Mouse (Mus musculus) embryonic facial prominence, embryonic 13.5 days (tissue): ENCODE measurements at regions not wholly inside any gene's neighbourhood (a gene's known extent, or its start where the extent isn't known, plus 50 kb on each side); places are given as distances from the start of the nearest gene placed in this dataset.
A peak's percentile ranks its signal among the peaks of the same experiment; 100 is the strongest.

ENCODE experiments used
- ATAC-seq: fragments of 200-750 bp; cut with Nextera tagmentation; 2 replicates; pipeline ENCODE4 v1.8.0; 2017; ENCODE audit warnings: low read depth; ENCODE audit not compliant: insufficient number of reproducible peaks, insufficient read depth, low FRiP score, low TSS enrichment
- H3K27ac ChIP-seq: fragments of 300-500 bp; sonication (generic); 2 replicates; pipeline ENCODE4 v1.5.1; 2015; ENCODE audit warnings: moderate library complexity, mild to moderate bottlenecking, inconsistent platforms
- H3K27me3 ChIP-seq: fragments of 300-500 bp; sonication (generic); 2 replicates; pipeline ENCODE4 v1.6.1; 2015; ENCODE audit warnings: mild to moderate bottlenecking, inconsistent platforms
- H3K36me3 ChIP-seq: fragments of 300-500 bp; sonication (generic); 2 replicates; pipeline ENCODE4 v1.6.1; 2015; ENCODE audit warnings: mild to moderate bottlenecking, inconsistent platforms
- H3K4me1 ChIP-seq: fragments of 300-500 bp; sonication (generic); 2 replicates; pipeline ENCODE4 v1.6.1; 2015; ENCODE audit warnings: inconsistent platforms
- H3K4me2 ChIP-seq: fragments of 300-500 bp; sonication (generic); 2 replicates; pipeline ENCODE4 v1.6.1; 2015; ENCODE audit warnings: moderate library complexity, mild to moderate bottlenecking, inconsistent platforms
- H3K4me3 ChIP-seq: fragments of 300-500 bp; sonication (generic); 2 replicates; pipeline ENCODE4 v1.5.1; 2015; ENCODE audit warnings: mild to moderate bottlenecking, inconsistent platforms
- H3K9ac ChIP-seq: fragments of 300-500 bp; sonication (generic); 2 replicates; pipeline ENCODE4 v1.6.1; 2015; ENCODE audit warnings: mild to moderate bottlenecking, inconsistent platforms
- H3K9me3 ChIP-seq: fragments of 300-500 bp; sonication (generic); 2 replicates; pipeline ENCODE4 v1.6.1; 2016; ENCODE audit warnings: inconsistent platforms
- WGBS: fragments of 180-500 bp; shearing (Covaris S2); methylation state at CpG from one replicate; pipeline ENCODE4 v1.1.7; 2015; ENCODE audit warnings: mixed read lengths; 5-methylcytosine and 5-hydroxymethylcytosine counted together

GRCm38 (mm10) chr4:100700002-100700401 lies 76.5 kb upstream of the Cachd1 start:
- no peaks in the 10 kb centered on the region for H3K9me3 ChIP-seq
- H3K4me3 ChIP-seq, result no peak overlapping the region
- 0 out of 2 replicates have a peak, but pooled peaks cover 2% of the 10 kb centered on the region for H3K27me3 ChIP-seq
- peak overlapping the region; percentile 12; the same call in 1 of the 2 replicates for H3K4me2 ChIP-seq
- no peak for ATAC-seq
- peaks cover 8% of the 10 kb centered on the region for H3K4me1 ChIP-seq
- no peak overlapping the region for H3K27ac ChIP-seq
- H3K36me3 ChIP-seq, result no peaks in the 10 kb centered on the region
- H3K9ac ChIP-seq, result no peak overlapping the region
- WGBS, result 39% methylated on average over 5 of the region's 5 CpGs

- no peak for ATAC-seq
These were observed 76.1 kb upstream of the Cachd1 start for GRCm38 (mm10) chr4:100700418-100700817.

GRCm38 (mm10) chr4:100705960-100706359 lies 70.5 kb upstream of the Cachd1 start:
- peaks cover 13% of the 10 kb centered on the region for H3K4me1 ChIP-seq
- H3K27ac ChIP-seq, result no peak overlapping the region
- no peaks in the 10 kb centered on the region for H3K9me3 ChIP-seq
- 34% methylated on average over 6 of the region's 6 CpGs for WGBS
- no peak overlapping the region for H3K4me3 ChIP-seq
- H3K27me3 ChIP-seq, result 0 out of 2 replicates have a peak, but pooled peaks cover 3% of the 10 kb centered on the region
- H3K4me2 ChIP-seq, result no peak overlapping the region
- ATAC-seq, result no peak
- no peak overlapping the region for H3K9ac ChIP-seq
- no peaks in the 10 kb centered on the region for H3K36me3 ChIP-seq

More at GRCm38 (mm10) chr4:100700418-100700817, 76.1 kb upstream of the Cachd1 start:
- no peaks in the 10 kb centered on the region for H3K36me3 ChIP-seq
- H3K27me3 ChIP-seq, result 0 out of 2 replicates have a peak, but pooled peaks cover 3% of the 10 kb centered on the region
- peak overlapping the region; percentile 12; the same call in 1 of the 2 replicates for H3K4me2 ChIP-seq
- no peak overlapping the region for H3K27ac ChIP-seq
- 44% methylated on average over 5 of the region's 5 CpGs for WGBS
- no peak overlapping the region for H3K9ac ChIP-seq
- H3K9me3 ChIP-seq, result no peaks in the 10 kb centered on the region
- no peak overlapping the region for H3K4me3 ChIP-seq
- H3K4me1 ChIP-seq, result peaks cover 8% of the 10 kb centered on the region

DNA sequence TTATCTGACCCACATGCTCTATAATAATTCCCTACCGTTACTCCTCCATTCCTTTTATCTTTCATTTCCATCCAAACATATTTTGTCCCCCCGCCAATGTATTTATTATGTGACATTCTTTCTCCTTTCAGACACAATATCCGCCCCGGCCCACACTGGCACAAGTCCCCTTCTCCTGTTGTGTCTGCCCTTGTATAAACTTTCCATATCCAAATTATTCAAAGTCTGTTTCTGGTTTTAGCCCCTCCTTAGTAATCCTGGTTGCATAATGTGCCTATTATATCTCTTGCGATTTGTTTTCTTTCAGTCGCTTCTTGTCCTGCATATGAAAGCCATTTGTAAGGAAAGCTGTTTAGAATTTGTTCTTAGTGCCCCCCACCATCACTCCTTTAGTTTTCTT lies 69.3 kb upstream of the Cachd1 start:
- H3K4me2 ChIP-seq, result peak overlapping the region; percentile 44
- H3K9me3 ChIP-seq, result no peaks in the 10 kb centered on the region
- WGBS, result 27% methylated on average over 6 of the region's 6 CpGs
- no peak overlapping the region for H3K9ac ChIP-seq
- H3K36me3 ChIP-seq, result no peaks in the 10 kb centered on the region
- H3K27me3 ChIP-seq, result 0 out of 2 replicates have a peak, but pooled peaks cover 3% of the 10 kb centered on the region
- H3K4me3 ChIP-seq, result peak overlapping the region; percentile 18; the same call in 1 of the 2 replicates
- H3K27ac ChIP-seq, result peak overlapping the region; percentile 65
- no peak for ATAC-seq
- peaks cover 13% of the 10 kb centered on the region for H3K4me1 ChIP-seq

DNA sequence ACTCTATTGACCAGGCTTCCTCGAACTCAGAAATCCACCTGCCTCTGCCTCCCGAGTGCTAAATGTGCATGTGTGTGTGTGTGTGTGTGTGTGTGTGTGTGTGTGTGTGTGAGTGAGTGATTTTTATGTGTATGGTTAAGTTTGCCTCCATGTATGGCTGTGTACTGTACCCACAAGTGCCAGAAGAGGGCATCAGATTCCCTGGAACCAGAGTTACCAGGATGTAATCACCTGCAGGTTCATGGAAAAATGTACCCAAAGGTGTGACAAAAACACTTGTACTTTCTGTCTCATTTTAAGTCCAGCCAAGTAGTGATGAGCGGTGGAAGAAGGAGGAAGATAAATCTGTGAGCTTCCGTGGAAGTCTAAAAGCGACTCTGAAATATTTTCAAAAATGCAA lies 68.2 kb upstream of the Cachd1 start:
- Histone ChIP-seq H3K9me3 (no peaks in the 10 kb centered on the region), H3K4me1 (peaks cover 16% of the 10 kb centered on the region), H3K4me2 (no peak overlapping the region), H3K36me3 (no peaks in the 10 kb centered on the region), H3K27me3 (0 out of 2 replicates have a peak, but pooled peaks cover 3% of the 10 kb centered on the region), H3K4me3 (no peak overlapping the region), H3K9ac (no peak overlapping the region), H3K27ac (no peak overlapping the region)
- ATAC-seq, result no peak
- 91% methylated on average over 5 of the region's 5 CpGs for WGBS

DNA sequence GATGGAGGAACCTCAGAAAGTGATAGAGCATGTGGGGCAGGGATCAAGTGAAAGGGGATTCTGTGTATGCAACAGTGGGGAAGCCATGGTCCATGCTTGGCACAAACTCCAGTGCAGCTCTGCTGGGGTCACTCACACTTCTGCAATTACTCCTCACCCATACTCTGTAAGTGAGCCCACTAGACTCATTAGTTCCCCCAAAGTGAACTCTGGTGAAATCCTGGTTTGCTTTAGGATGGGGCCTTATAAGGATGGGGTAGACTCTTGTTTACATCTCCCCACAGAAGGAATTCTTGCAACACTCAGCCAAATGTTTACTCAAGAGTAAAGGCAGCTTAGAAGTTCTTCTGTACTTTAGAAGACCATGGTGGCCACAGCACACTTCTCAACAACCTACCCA lies 62.2 kb upstream of the Cachd1 start:
- Histone ChIP-seq H3K4me1 (peaks cover 8% of the 10 kb centered on the region; the same call in 1 of the 2 replicates), H3K4me2 (no peak overlapping the region), H3K9ac (no peak overlapping the region), H3K9me3 (no peaks in the 10 kb centered on the region), H3K36me3 (no peaks in the 10 kb centered on the region), H3K27ac (no peak overlapping the region), H3K4me3 (no peak overlapping the region), H3K27me3 (no peaks in the 10 kb centered on the region)
- ATAC-seq, result no peak

DNA sequence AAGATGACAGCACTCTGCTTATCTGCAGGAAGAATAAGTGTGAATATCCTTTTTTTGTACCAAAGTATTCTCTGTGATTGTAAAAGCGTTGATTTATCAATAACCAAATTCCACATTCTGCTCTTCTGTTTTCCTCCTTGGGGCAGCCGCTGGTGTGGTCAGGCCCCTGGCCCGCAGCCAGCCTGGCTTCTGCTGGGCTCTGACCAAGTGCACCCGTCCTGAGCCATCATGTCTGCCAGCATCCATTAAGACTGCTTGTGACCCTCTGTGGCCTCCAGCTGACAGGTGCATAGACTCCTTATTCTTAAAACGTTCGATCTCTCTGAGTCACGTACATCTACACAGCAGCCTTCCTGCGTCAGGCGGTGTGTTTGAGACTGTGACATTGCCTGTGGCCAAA lies 58.9 kb upstream of the Cachd1 start:
- Histone ChIP-seq H3K27ac (no peak overlapping the region), H3K36me3 (no peaks in the 10 kb centered on the region), H3K27me3 (no peaks in the 10 kb centered on the region), H3K4me1 (peaks cover 11% of the 10 kb centered on the region), H3K9ac (no peak overlapping the region), H3K9me3 (no peaks in the 10 kb centered on the region), H3K4me2 (no peak overlapping the region), H3K4me3 (no peak overlapping the region)
- 86% methylated on average over 9 of the region's 9 CpGs for WGBS
- ATAC-seq, result no peak

DNA sequence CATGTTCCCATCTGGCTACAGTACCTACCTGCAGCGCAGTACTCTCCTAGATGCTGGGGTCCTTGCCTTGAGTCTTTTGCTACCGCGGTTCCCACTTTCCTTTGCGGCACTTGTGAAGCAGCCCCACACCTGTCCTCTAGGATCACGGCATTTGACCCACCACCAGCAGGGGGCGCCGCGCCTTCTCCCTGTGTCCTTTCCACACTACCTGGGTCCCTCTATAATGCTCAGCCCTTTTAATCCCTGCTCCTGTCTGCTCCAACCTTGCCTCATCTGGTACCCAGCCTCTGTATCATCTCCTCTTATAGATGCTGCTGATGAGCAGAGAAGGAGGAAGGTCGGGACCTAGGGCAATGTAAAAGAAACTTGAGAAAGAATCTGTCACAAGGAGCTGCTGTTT lies 53.9 kb upstream of the Cachd1 start:
- no peak for ATAC-seq
- Histone ChIP-seq H3K27me3 (no peaks in the 10 kb centered on the region), H3K9me3 (no peaks in the 10 kb centered on the region), H3K9ac (no peak overlapping the region), H3K4me1 (peaks cover 9% of the 10 kb centered on the region; the same call in 1 of the 2 replicates), H3K36me3 (no peaks in the 10 kb centered on the region), H3K27ac (no peak overlapping the region), H3K4me3 (no peak overlapping the region), H3K4me2 (no peak overlapping the region)
- 27% methylated on average over 9 of the region's 9 CpGs for WGBS

DNA sequence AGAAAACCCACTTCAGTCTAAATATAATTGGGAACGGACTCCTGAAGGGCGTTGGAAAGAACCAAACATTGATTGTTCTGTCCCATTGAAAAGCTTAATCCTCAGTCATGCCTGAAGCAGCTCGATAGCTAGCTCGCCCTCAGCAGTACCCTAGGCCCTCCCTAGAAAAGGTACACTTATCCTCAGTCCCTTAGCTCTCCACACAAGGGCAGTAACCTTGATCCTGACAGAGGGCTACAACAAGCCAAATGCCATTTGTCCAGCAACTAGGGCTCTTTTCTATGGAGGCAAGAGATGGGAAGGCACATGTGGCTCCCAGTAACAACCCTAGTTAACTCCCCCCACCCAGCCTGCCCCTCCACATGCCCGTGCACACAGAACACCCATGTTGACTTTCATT lies 53.4 kb upstream of the Cachd1 start:
- H3K4me1 ChIP-seq, result peaks cover 9% of the 10 kb centered on the region; the same call in 1 of the 2 replicates
- no peak overlapping the region for H3K4me3 ChIP-seq
- no peaks in the 10 kb centered on the region for H3K9me3 ChIP-seq
- H3K27ac ChIP-seq, result no peak overlapping the region
- no peaks in the 10 kb centered on the region for H3K36me3 ChIP-seq
- no peak for ATAC-seq
- H3K4me2 ChIP-seq, result no peak overlapping the region
- 70% methylated on average over 5 of the region's 5 CpGs for WGBS
- H3K9ac ChIP-seq, result no peak overlapping the region
- no peaks in the 10 kb centered on the region for H3K27me3 ChIP-seq

DNA sequence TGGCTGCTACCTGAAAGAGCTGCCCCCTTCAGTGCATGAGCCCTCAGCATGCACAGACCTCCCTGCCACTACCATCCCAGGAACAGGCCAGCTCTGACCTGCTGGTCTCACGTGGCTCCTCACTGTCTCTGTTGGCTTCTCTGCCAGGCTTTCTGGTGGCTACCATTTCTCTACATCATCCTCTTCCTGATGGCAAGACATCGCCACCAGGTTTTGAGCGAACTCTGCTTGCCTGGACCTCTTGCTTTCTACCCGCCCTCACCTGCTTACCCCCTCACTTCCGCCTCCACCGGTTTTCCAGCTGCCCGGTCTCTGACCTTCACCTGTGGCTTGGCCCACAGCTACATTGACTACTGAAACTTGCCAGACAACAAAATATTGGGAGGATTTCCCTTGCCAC lies 50.7 kb upstream of the Cachd1 start:
- peaks cover 9% of the 10 kb centered on the region; the same call in 1 of the 2 replicates for H3K4me1 ChIP-seq
- H3K27ac ChIP-seq, result no peak overlapping the region
- H3K27me3 ChIP-seq, result no peaks in the 10 kb centered on the region
- no peaks in the 10 kb centered on the region for H3K36me3 ChIP-seq
- H3K9me3 ChIP-seq, result no peaks in the 10 kb centered on the region
- no peak overlapping the region for H3K4me2 ChIP-seq
- ATAC-seq, result no peak
- H3K4me3 ChIP-seq, result no peak overlapping the region
- no peak overlapping the region for H3K9ac ChIP-seq
- WGBS, result 88% methylated on average over 7 of the region's 7 CpGs

DNA sequence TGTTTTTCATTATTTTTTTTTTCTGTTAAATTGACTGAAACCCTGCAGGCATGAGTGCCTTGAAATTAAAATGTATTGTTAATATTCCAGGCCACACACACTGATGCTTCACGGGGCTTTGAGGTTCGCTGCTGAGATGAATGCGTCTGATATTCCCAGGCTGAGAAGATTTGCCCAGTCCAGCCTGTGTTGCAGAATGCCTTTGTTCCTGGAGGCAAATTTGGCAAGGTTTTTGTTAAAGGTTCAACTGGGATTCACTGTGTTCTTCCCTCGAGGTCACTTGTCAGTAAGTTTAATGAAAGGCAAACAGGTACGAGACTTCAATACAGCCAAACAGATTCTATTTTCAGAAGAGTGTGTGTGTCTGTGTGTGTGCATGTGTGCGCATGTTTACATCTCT lies 50.0 kb upstream of the Cachd1 start:
- Histone ChIP-seq H3K9me3 (no peaks in the 10 kb centered on the region), H3K4me1 (peaks cover 9% of the 10 kb centered on the region; the same call in 1 of the 2 replicates), H3K27me3 (no peaks in the 10 kb centered on the region), H3K9ac (no peak overlapping the region), H3K4me3 (no peak overlapping the region), H3K4me2 (no peak overlapping the region), H3K27ac (no peak overlapping the region), H3K36me3 (no peaks in the 10 kb centered on the region)
- 55% methylated on average over 6 of the region's 6 CpGs for WGBS
- no peak for ATAC-seq
